Mouse (Mus musculus) forebrain, embryonic 16.5 days (tissue): ENCODE measurements around the gene Notch2. TPM values are rescaled to one million over a fixed set of nuclear protein-coding genes. Genes with fewer than 3 reads are reported as not detected.

ENCODE experiments used
- ATAC-seq: fragments of 200-750 bp; cut with Nextera tagmentation; 2 replicates; pipeline ENCODE4 v1.8.0; 2017; ENCODE audit warnings: mild to moderate bottlenecking, moderate library complexity
- H3K27ac ChIP-seq: fragments of 300-500 bp; sonication (generic); 2 replicates; pipeline ENCODE4 v1.5.1; 2014; ENCODE audit warnings: low read length, control low read depth
- H3K27me3 ChIP-seq: fragments of 300-500 bp; sonication (generic); replicated peaks from 2 replicates; pipeline ENCODE4 v1.6.1; 2014; ENCODE audit warnings: low read length; ENCODE audit not compliant: control insufficient read depth, insufficient read depth
- H3K36me3 ChIP-seq: fragments of 300-500 bp; sonication (generic); 2 replicates; pipeline ENCODE4 v1.6.1; 2014; ENCODE audit not compliant: control insufficient read depth, insufficient read depth
- H3K4me1 ChIP-seq: fragments of 300-500 bp; sonication (generic); replicated peaks from 2 replicates; pipeline ENCODE4 v1.6.1; 2014; ENCODE audit warnings: low read length; ENCODE audit not compliant: control insufficient read depth, insufficient read depth
- H3K4me2 ChIP-seq: fragments of 300-500 bp; sonication (generic); 2 replicates; pipeline ENCODE4 v1.6.1; 2014; ENCODE audit warnings: mild to moderate bottlenecking, low read length, control low read depth
- H3K4me3 ChIP-seq: fragments of 300-500 bp; sonication (generic); replicated peaks from 2 replicates; pipeline ENCODE4 v1.5.1; 2014; ENCODE audit warnings: mild to moderate bottlenecking, low read length, control low read depth
- H3K9ac ChIP-seq: fragments of 300-500 bp; sonication (generic); replicated peaks from 2 replicates; pipeline ENCODE4 v1.6.1; 2014; ENCODE audit warnings: low read depth, low read length, control low read depth
- H3K9me3 ChIP-seq: fragments of 300-500 bp; sonication (generic); 2 replicates; pipeline ENCODE4 v1.6.1; 2016; ENCODE audit warnings: low read length; ENCODE audit not compliant: control insufficient read depth
- WGBS: fragments of 180-500 bp; shearing (Covaris S2); extraction: QIAGEN DNeasy Blood & Tissue Kit; methylation state at CpG from one replicate; pipeline ENCODE4 v1.1.7; 2014; 5-methylcytosine and 5-hydroxymethylcytosine counted together
- polyA plus RNA-seq: library from polyadenylated mRNA; unstranded; fragments of >200 nt; fragmentation: Nextera tagmentation; extraction: Ambion mirVana; gene quantifications from 2 replicates; pipeline ENCODE4 v1.2.1, GENCODE M21; 2015

Gene Notch2
- polyA plus RNA-seq, 1 experiment from 2014 or later: 14.6 TPM

- no peak overlapping the region for H3K27ac ChIP-seq
- no peaks in the 10 kb centered on the region for H3K27me3 ChIP-seq
- no peak overlapping the region for H3K4me3 ChIP-seq
- H3K9me3 ChIP-seq: no peaks in the 10 kb centered on the region
- H3K36me3 ChIP-seq: no peaks in the 10 kb centered on the region
- no peak overlapping the region for H3K4me2 ChIP-seq
- H3K4me1 ChIP-seq: peaks cover 7% of the 10 kb centered on the region; the same call in 1 of the 2 replicates
- no peak overlapping the region for H3K9ac ChIP-seq
- no peak for ATAC-seq
- WGBS: 86% methylated on average over 3 of the region's 3 CpGs
These were observed 69.6 kb downstream of the Notch2 start for GRCm38 (mm10) chr3:98082972-98083371.

DNA sequence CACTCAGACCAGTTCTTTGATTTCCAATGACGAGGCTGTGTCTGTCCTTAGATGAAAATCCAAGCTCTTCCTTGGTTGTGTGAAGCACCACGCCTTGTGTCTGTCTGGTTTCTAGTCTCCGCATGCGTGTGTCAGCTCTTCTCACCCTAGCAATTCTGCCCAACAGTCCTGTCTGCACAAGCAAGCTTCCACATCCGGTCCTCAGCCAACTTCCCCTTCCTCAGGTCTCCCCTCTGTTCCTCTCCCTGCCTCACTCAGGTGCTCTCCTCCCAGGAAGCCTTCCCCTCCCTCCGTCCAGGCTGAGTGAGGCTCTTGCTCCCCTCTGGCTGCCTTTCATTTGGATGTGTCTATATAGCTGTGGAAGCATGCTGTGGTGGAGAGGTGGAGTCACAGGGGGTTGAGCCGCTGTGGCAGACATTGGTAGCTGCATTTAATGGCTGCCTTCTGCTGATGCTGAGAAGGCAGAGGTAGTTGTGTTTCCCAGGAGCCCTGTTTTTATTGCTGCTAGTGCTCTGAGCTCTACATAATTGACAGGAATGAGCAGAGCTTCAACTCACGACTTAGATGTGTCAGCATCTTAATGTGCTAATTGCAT lies 70.8 kb downstream of the Notch2 start:
- H3K9me3 ChIP-seq: no peaks in the 10 kb centered on the region
- no peak overlapping the region for H3K27ac ChIP-seq
- no peak for ATAC-seq
- no peaks in the 10 kb centered on the region for H3K27me3 ChIP-seq
- no peak overlapping the region for H3K4me2 ChIP-seq
- H3K4me1 ChIP-seq: peaks cover 7% of the 10 kb centered on the region; the same call in 1 of the 2 replicates
- H3K36me3 ChIP-seq: no peaks in the 10 kb centered on the region
- H3K9ac ChIP-seq: no peak overlapping the region
- WGBS: 74% methylated on average over 8 of the region's 8 CpGs
- H3K4me3 ChIP-seq: no peak overlapping the region

DNA sequence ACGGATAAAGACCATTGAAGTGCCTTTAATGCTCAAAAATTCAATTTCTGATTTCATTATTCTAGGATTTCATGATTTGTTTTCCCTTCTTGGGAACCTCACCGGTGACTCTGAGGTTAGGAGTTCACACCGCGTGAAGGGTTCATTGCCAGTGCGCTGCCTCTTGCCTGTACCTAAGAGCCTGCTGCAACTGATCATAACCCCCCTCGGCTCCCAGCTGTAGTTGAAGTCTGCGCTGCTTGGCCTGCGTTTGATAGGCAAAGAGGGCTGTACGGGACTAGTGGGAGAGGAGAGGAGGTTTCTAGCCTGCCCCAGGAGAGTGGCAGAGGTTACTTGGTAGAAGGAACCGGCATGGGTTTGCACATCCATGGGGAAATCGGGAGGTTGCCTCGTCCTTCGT lies 71.5 kb downstream of the Notch2 start:
- ATAC-seq: no peak
- no peak overlapping the region for H3K4me2 ChIP-seq
- H3K9ac ChIP-seq: no peak overlapping the region
- no peak overlapping the region for H3K27ac ChIP-seq
- no peak overlapping the region for H3K4me3 ChIP-seq
- no peaks in the 10 kb centered on the region for H3K27me3 ChIP-seq
- WGBS: 81% methylated on average over 13 of the region's 13 CpGs
- H3K36me3 ChIP-seq: no peaks in the 10 kb centered on the region
- H3K4me1 ChIP-seq: peaks cover 7% of the 10 kb centered on the region; the same call in 1 of the 2 replicates
- no peaks in the 10 kb centered on the region for H3K9me3 ChIP-seq

- ATAC-seq: peak; percentile 29; the same call in 1 of the 2 replicates
- Histone ChIP-seq H3K4me1 (peaks cover 7% of the 10 kb centered on the region; the same call in 1 of the 2 replicates), H3K27me3 (no peaks in the 10 kb centered on the region), H3K9me3 (no peaks in the 10 kb centered on the region), H3K4me2 (no peak overlapping the region), H3K9ac (no peak overlapping the region), H3K36me3 (no peaks in the 10 kb centered on the region), H3K27ac (0 out of 2 replicates have a peak overlapping the region, but pooled peaks have one; percentile 22), H3K4me3 (no peak overlapping the region)
- WGBS: 41% methylated on average over 5 of the region's 5 CpGs
These were observed 72.5 kb downstream of the Notch2 start for GRCm38 (mm10) chr3:98085812-98086268.

DNA sequence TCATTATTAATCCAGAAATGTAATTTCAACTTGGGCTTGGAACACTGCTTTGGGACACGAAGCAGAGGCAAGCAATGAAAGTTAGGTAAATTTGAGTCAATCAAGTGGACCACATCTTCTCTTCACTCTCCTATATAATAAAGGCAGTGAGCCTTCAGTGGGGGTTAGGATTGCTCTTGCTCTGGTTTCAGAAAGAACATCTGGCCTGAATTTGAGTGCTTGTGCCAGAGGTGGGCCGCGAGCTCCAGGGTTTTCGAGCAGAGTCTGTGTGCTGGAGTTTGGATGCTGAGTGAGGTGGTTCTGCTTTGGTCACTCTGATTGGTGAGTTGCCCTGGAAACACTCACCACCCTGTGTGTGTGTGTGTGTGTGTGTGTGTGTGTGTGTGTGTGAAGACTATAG lies 73.1 kb downstream of the Notch2 start:
- Histone ChIP-seq H3K4me1 (peaks cover 7% of the 10 kb centered on the region; the same call in 1 of the 2 replicates), H3K9ac (no peak overlapping the region), H3K4me3 (no peak overlapping the region), H3K27me3 (no peaks in the 10 kb centered on the region), H3K36me3 (no peaks in the 10 kb centered on the region), H3K27ac (no peak overlapping the region), H3K4me2 (no peak overlapping the region), H3K9me3 (no peaks in the 10 kb centered on the region)
- 93% methylated on average over 4 of the region's 4 CpGs for WGBS
- ATAC-seq: no peak

- Histone ChIP-seq H3K27ac (no peak overlapping the region), H3K27me3 (no peaks in the 10 kb centered on the region), H3K9me3 (no peaks in the 10 kb centered on the region), H3K4me3 (no peak overlapping the region), H3K4me1 (peaks cover 7% of the 10 kb centered on the region; the same call in 1 of the 2 replicates), H3K9ac (no peak overlapping the region), H3K4me2 (no peak overlapping the region), H3K36me3 (no peaks in the 10 kb centered on the region)
- no peak for ATAC-seq
- WGBS: 85% methylated on average over 5 of the region's 5 CpGs
These were observed 73.5 kb downstream of the Notch2 start for GRCm38 (mm10) chr3:98086860-98087259.

- no peaks in the 10 kb centered on the region for H3K36me3 ChIP-seq
- H3K4me3 ChIP-seq: no peak overlapping the region
- peaks cover 9% of the 10 kb centered on the region for H3K4me1 ChIP-seq
- no peaks in the 10 kb centered on the region for H3K27me3 ChIP-seq
- no peaks in the 10 kb centered on the region for H3K9me3 ChIP-seq
- 91% methylated on average over 3 of the region's 3 CpGs for WGBS
- H3K27ac ChIP-seq: no peak overlapping the region
- H3K9ac ChIP-seq: no peak overlapping the region
- ATAC-seq: no peak
- no peak overlapping the region for H3K4me2 ChIP-seq
These were observed 74.2 kb downstream of the Notch2 start for GRCm38 (mm10) chr3:98087551-98087950.

DNA sequence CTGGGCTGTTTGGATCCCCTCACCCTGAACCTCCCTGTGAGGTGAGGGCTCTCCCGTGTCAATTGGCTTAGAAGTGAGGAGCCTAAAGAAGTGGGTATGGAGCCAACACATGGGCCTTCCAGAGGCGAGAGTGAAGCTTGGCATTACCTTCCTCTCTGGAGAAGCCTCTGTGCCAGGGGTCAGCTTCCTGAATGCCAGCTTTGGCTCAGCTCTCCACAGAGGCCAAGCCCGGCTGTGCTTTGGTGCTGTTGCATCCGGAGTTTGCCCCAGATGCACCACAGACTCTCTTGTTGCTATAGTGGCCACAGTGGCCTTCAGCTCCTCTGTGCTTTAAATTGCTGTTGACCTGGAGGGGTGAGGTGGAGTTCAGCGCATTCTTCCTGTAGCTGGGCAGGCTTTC lies 76.4 kb downstream of the Notch2 start:
- H3K4me3 ChIP-seq: no peak overlapping the region
- no peak overlapping the region for H3K9ac ChIP-seq
- H3K4me2 ChIP-seq: no peak overlapping the region
- H3K27me3 ChIP-seq: no peaks in the 10 kb centered on the region
- H3K36me3 ChIP-seq: no peaks in the 10 kb centered on the region
- ATAC-seq: peak; percentile 39; the same call in 1 of the 2 replicates
- no peak overlapping the region for H3K27ac ChIP-seq
- peaks cover 16% of the 10 kb centered on the region for H3K4me1 ChIP-seq
- H3K9me3 ChIP-seq: no peaks in the 10 kb centered on the region
- WGBS: 63% methylated on average over 5 of the region's 5 CpGs

DNA sequence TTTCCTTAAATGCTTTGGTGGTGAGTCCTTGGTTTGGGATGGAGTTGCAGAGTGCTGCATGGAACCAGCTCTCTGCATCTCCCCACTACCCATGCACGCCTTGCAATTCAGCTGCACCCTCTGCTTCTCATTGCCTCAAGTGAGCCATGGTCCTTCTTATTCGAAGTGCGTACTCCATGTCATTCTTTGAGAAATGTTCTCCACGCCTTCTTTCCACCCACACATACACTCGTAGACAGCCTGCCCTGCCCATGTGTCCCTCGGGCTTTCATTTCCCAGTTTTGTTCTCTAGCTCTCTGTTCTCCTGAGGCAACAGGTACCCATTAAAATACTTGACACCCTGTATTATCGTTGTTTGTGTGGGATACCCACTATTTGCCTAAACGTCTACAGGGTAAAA lies 76.8 kb downstream of the Notch2 start:
- Histone ChIP-seq H3K9ac (no peak overlapping the region), H3K9me3 (no peaks in the 10 kb centered on the region), H3K4me3 (no peak overlapping the region), H3K4me2 (no peak overlapping the region), H3K27me3 (no peaks in the 10 kb centered on the region), H3K36me3 (no peaks in the 10 kb centered on the region), H3K27ac (no peak overlapping the region), H3K4me1 (peaks cover 16% of the 10 kb centered on the region)
- WGBS: 75% methylated on average over 8 of the region's 8 CpGs
- ATAC-seq: no peak
